Mouse (Mus musculus) neural tube, embryonic 11.5 days (tissue): ENCODE measurements around the gene Dlat. TPM values are rescaled to one million over a fixed set of nuclear protein-coding genes. Genes with fewer than 3 reads are reported as not detected.

Experiments used
- ATAC-seq: fragments of 200-750 bp; cut with Nextera tagmentation; 2 replicates; pipeline ENCODE4 v1.8.0; 2017; ENCODE audit warnings: moderate number of reproducible peaks, mild to moderate bottlenecking, moderate TSS enrichment, moderate library complexity; ENCODE audit not compliant: insufficient read depth, low FRiP score, low TSS enrichment
- DNase-seq: peaks from one replicate; pipeline ENCODE4 v3.0.0-alpha.2; 2015; ENCODE audit warnings: low spot score
- H3K27ac ChIP-seq: fragments of 300-500 bp; sonication (generic); 2 replicates; pipeline ENCODE4 v1.5.1; 2014; ENCODE audit warnings: low read depth, mild to moderate bottlenecking, low read length
- H3K27me3 ChIP-seq: fragments of 300-500 bp; sonication (generic); 2 replicates; pipeline ENCODE4 v1.6.1; 2014; ENCODE audit warnings: mild to moderate bottlenecking, low read length, mixed read lengths; ENCODE audit not compliant: control insufficient read depth, insufficient read depth
- H3K36me3 ChIP-seq: fragments of 300-500 bp; sonication (generic); 2 replicates; pipeline ENCODE4 v1.6.1; 2014; ENCODE audit warnings: mild to moderate bottlenecking, low read length, moderate library complexity, mixed read lengths; ENCODE audit not compliant: control insufficient read depth, insufficient read depth
- H3K4me1 ChIP-seq: fragments of 300-500 bp; sonication (generic); 2 replicates; pipeline ENCODE4 v1.6.1; 2014; ENCODE audit warnings: low read length, mixed read lengths; ENCODE audit not compliant: control insufficient read depth, insufficient read depth
- H3K4me2 ChIP-seq: fragments of 300-500 bp; sonication (generic); 2 replicates; pipeline ENCODE4 v1.6.1; 2014; ENCODE audit warnings: low read depth, mild to moderate bottlenecking, moderate library complexity
- H3K4me3 ChIP-seq: fragments of 300-500 bp; sonication (generic); 2 replicates; pipeline ENCODE4 v1.5.1; 2014; ENCODE audit warnings: low read depth, low read length
- H3K9ac ChIP-seq: fragments of 300-500 bp; sonication (generic); 2 replicates; pipeline ENCODE4 v1.6.1; 2014; ENCODE audit warnings: mild to moderate bottlenecking, low read length
- H3K9me3 ChIP-seq: fragments of 300-500 bp; sonication (generic); 2 replicates; pipeline ENCODE4 v1.6.1; 2016; ENCODE audit warnings: low read length; ENCODE audit not compliant: control insufficient read depth
- WGBS: fragments of 180-500 bp; shearing (Covaris S2); extraction: QIAGEN DNeasy Blood & Tissue Kit; methylation state at CpG from one replicate; pipeline ENCODE4 v1.1.7; 2014; 5-methylcytosine and 5-hydroxymethylcytosine counted together
- polyA plus RNA-seq: library from polyadenylated mRNA; unstranded; fragments of >200 nt; fragmentation: Nextera tagmentation; extraction: Ambion mirVana; gene quantifications from 2 replicates; pipeline ENCODE4 v1.2.1, GENCODE M21; 2014

The Dlat gene
- polyA plus RNA-seq, 1 experiment from 2014 or later = 74.9 TPM

GRCm38 (mm10) chr9:50604338-50604737, 55.2 kb downstream of the Dlat start:
- peak overlapping the region; percentile 81 for H3K27ac ChIP-seq
- peaks cover 16% of the 10 kb centered on the region for H3K4me1 ChIP-seq
- no peaks in the 10 kb centered on the region for H3K27me3 ChIP-seq
- H3K9me3 ChIP-seq = no peaks in the 10 kb centered on the region
- no peak for ATAC-seq
- no peak for DNase-seq
- 5% methylated on average over 6 of the region's 6 CpGs for WGBS
- peak overlapping the region; percentile 87 for H3K9ac ChIP-seq
- H3K4me2 ChIP-seq = peak overlapping the region; percentile 73
- peak overlapping the region; percentile 65 for H3K4me3 ChIP-seq
- peaks cover 4% of the 10 kb centered on the region for H3K36me3 ChIP-seq

GRCm38 (mm10) chr9:50603998-50604324, 55.6 kb downstream of the Dlat start:
- Histone ChIP-seq H3K4me3 (peak overlapping the region; percentile 65), H3K9ac (peak overlapping the region; percentile 87), H3K27me3 (no peaks in the 10 kb centered on the region), H3K27ac (peak overlapping the region; percentile 81), H3K4me2 (peak overlapping the region; percentile 73), H3K4me1 (peaks cover 16% of the 10 kb centered on the region), H3K36me3 (peaks cover 4% of the 10 kb centered on the region), H3K9me3 (no peaks in the 10 kb centered on the region)
- ATAC-seq (peak; percentile 82), DNase-seq (no peak)
- 2% methylated on average over 21 of the region's 24 CpGs for WGBS

- H3K4me3 ChIP-seq = peak within 1 kb of the TSS; percentile 65
- peaks cover 16% of the 10 kb centered on the region for H3K4me1 ChIP-seq
- DNase-seq (peak; percentile 95), ATAC-seq (peak; percentile 96)
- H3K9me3 ChIP-seq = no peaks in the 10 kb centered on the region
- peaks cover 6% of the 10 kb centered on the region for H3K36me3 ChIP-seq
- H3K27me3 ChIP-seq = no peaks in the 10 kb centered on the region
- H3K9ac ChIP-seq = peak within 1 kb of the TSS; percentile 87
- peak within 1 kb of the TSS; percentile 81 for H3K27ac ChIP-seq
- H3K4me2 ChIP-seq = peak within 1 kb of the TSS; percentile 87
- 1% methylated on average over 48 of the region's 48 CpGs for WGBS
These were observed 56.2 kb downstream of the Dlat start, which contains the start of the genes Sdhd and Timm8b for GRCm38 (mm10) chr9:50603189-50603997. Sdhd (minus strand) TSS chr9:50603812. Timm8b (plus strand) TSS chr9:50603910.

- H3K36me3 ChIP-seq = peaks cover 7% of the 10 kb centered on the region
- WGBS = 91% methylated on average over 7 of the region's 7 CpGs
These were observed 57.3 kb downstream of the Dlat start for GRCm38 (mm10) chr9:50602055-50602845.

GRCm38 (mm10) chr9:50601536-50601935, 58.0 kb downstream of the Dlat start:
- DNase-seq (no peak), ATAC-seq (no peak)
- Histone ChIP-seq H3K27ac (no peak overlapping the region), H3K4me2 (no peak overlapping the region), H3K4me1 (peaks cover 16% of the 10 kb centered on the region), H3K9me3 (no peaks in the 10 kb centered on the region), H3K9ac (no peak overlapping the region), H3K36me3 (peaks cover 9% of the 10 kb centered on the region), H3K4me3 (no peak overlapping the region), H3K27me3 (no peaks in the 10 kb centered on the region)
- WGBS = 94% methylated on average over 6 of the region's 6 CpGs

More at GRCm38 (mm10) chr9:50602055-50602845, 57.3 kb downstream of the Dlat start:
- ATAC-seq = no peak
- H3K4me3 ChIP-seq = peak overlapping the region; percentile 65
- H3K27ac ChIP-seq = no peak overlapping the region
- no peak overlapping the region for H3K9ac ChIP-seq
- H3K9me3 ChIP-seq = no peaks in the 10 kb centered on the region
- peak overlapping the region; percentile 87 for H3K4me2 ChIP-seq
- H3K27me3 ChIP-seq = no peaks in the 10 kb centered on the region
- DNase-seq = no peak
- peaks cover 16% of the 10 kb centered on the region for H3K4me1 ChIP-seq

GRCm38 (mm10) chr9:50596973-50597372, 62.6 kb downstream of the Dlat start:
- H3K4me1 ChIP-seq = peaks cover under 1% of the 10 kb centered on the region; the same call in 1 of the 2 replicates
- H3K27ac ChIP-seq = no peak overlapping the region
- H3K4me3 ChIP-seq = no peak overlapping the region
- 96% methylated on average over 8 of the region's 8 CpGs for WGBS
- no peaks in the 10 kb centered on the region for H3K9me3 ChIP-seq
- no peak overlapping the region for H3K4me2 ChIP-seq
- H3K9ac ChIP-seq = no peak overlapping the region
- peaks cover 10% of the 10 kb centered on the region for H3K36me3 ChIP-seq
- DNase-seq (no peak), ATAC-seq (no peak)
- no peaks in the 10 kb centered on the region for H3K27me3 ChIP-seq

GRCm38 (mm10) chr9:50594794-50595417, 64.7 kb downstream of the Dlat start:
- no peak for DNase-seq
- Histone ChIP-seq H3K4me3 (no peak overlapping the region), H3K4me2 (no peak overlapping the region), H3K9ac (no peak overlapping the region), H3K36me3 (peaks cover 6% of the 10 kb centered on the region), H3K27me3 (no peaks in the 10 kb centered on the region), H3K27ac (no peak overlapping the region), H3K9me3 (no peaks in the 10 kb centered on the region), H3K4me1 (no peaks in the 10 kb centered on the region)
- ATAC-seq = no peak
- WGBS = 75% methylated on average over 12 of the region's 12 CpGs

- Histone ChIP-seq H3K27me3 (no peaks in the 10 kb centered on the region), H3K9ac (no peak overlapping the region), H3K4me3 (no peak overlapping the region), H3K4me1 (no peaks in the 10 kb centered on the region), H3K36me3 (peaks cover 5% of the 10 kb centered on the region), H3K4me2 (no peak overlapping the region), H3K9me3 (no peaks in the 10 kb centered on the region), H3K27ac (no peak overlapping the region)
- WGBS = 83% methylated on average over 3 of the region's 3 CpGs
- DNase-seq (peak; percentile 29), ATAC-seq (no peak)
These were observed 66.0 kb downstream of the Dlat start for GRCm38 (mm10) chr9:50593544-50593943.
